Mouse (Mus musculus) CD4-positive, CD25-positive, alpha-beta regulatory T cell, adult 2 months (primary cell): ENCODE results near the gene Plekhg5.

Experiments
- DNase-seq: peaks from one replicate; pipeline ENCODE4 v3.0.0-alpha.2; 2012; ENCODE audit warnings: low read depth, low spot score

Gene Plekhg5

GRCm38 (mm10) chr4:152070494-152071396 lies 1.6 kb upstream of the Plekhg5 start:
- no peak for DNase-seq

- no peak for DNase-seq
Observed at GRCm38 (mm10) chr4:152072655-152073054, 357 bp downstream of the Plekhg5 start.

GRCm38 (mm10) chr4:152073715-152074114 lies 1.4 kb downstream of the Plekhg5 start:
- DNase-seq = no peak

GRCm38 (mm10) chr4:152074548-152074947 lies 2.2 kb downstream of the Plekhg5 start:
- DNase-seq = no peak

- no peak for DNase-seq
Observed at GRCm38 (mm10) chr4:152077191-152077590, 4.9 kb downstream of the Plekhg5 start.

- no peak for DNase-seq
Observed at GRCm38 (mm10) chr4:152078105-152078530, 5.8 kb downstream of the Plekhg5 start.

- DNase-seq = no peak
Observed at GRCm38 (mm10) chr4:152079261-152079660, 7.0 kb downstream of the Plekhg5 start.

- no peak for DNase-seq
Observed at GRCm38 (mm10) chr4:152079931-152080330, 7.6 kb downstream of the Plekhg5 start.

- no peak for DNase-seq
Observed at GRCm38 (mm10) chr4:152083611-152084220, 11.4 kb downstream of the Plekhg5 start.

GRCm38 (mm10) chr4:152084616-152085015 lies 12.3 kb downstream of the Plekhg5 start:
- DNase-seq = no peak

GRCm38 (mm10) chr4:152086505-152087210 lies 14.4 kb downstream of the Plekhg5 start:
- peak; percentile 78 for DNase-seq

- no peak for DNase-seq
Observed at GRCm38 (mm10) chr4:152087211-152088081, 15.1 kb downstream of the Plekhg5 start.

- no peak for DNase-seq
Observed at GRCm38 (mm10) chr4:152088133-152088532, 15.8 kb downstream of the Plekhg5 start.

GRCm38 (mm10) chr4:152088556-152089120 lies 16.3 kb downstream of the Plekhg5 start:
- no peak for DNase-seq

- DNase-seq = no peak
Observed at GRCm38 (mm10) chr4:152090191-152090590, 17.9 kb downstream of the Plekhg5 start.

GRCm38 (mm10) chr4:152092751-152093293 lies 20.5 kb downstream of the Plekhg5 start:
- DNase-seq = no peak

- DNase-seq = no peak
Observed at GRCm38 (mm10) chr4:152094233-152094632, 21.9 kb downstream of the Plekhg5 start.

- DNase-seq = peak; percentile 89
Observed at GRCm38 (mm10) chr4:152095937-152096910, 23.9 kb downstream of the Plekhg5 start.

- DNase-seq = no peak
Observed at GRCm38 (mm10) chr4:152096927-152097326, 24.6 kb downstream of the Plekhg5 start.
